Mouse (Mus musculus): ENCODE measurements around the gene Fgd5. TPM values are rescaled to one million over a fixed set of nuclear protein-coding genes. Genes with fewer than 3 reads are reported as not detected.

The Fgd5 gene
- polyA plus RNA-seq, 1 experiment from 2014 or later: not detected

GRCm38 (mm10) chr6:91992823-91993222 lies 14.1 kb downstream of the Fgd5 start:
- no peaks in the 10 kb centered on the region for H3K79me2 ChIP-seq (ENCODE audit: inconsistent target)
- no peaks in the 10 kb centered on the region for H3K36me3 ChIP-seq (ENCODE audit: inconsistent target)
- no peak overlapping the region for H3K27ac ChIP-seq
- no peak overlapping the region for H3K4me3 ChIP-seq (ENCODE audit: inconsistent target)
- 85% methylated on average over 2 of the region's 2 CpGs for WGBS (ENCODE audit: missing documents)

- H3K27ac ChIP-seq: no peak overlapping the region
- H3K4me3 ChIP-seq (ENCODE audit: inconsistent target): no peak overlapping the region
- H3K79me2 ChIP-seq (ENCODE audit: inconsistent target): no peaks in the 10 kb centered on the region
- WGBS (ENCODE audit: missing documents): 42% methylated on average over 8 of the region's 8 CpGs
- no peaks in the 10 kb centered on the region for H3K36me3 ChIP-seq (ENCODE audit: inconsistent target)
Measured at GRCm38 (mm10) chr6:91993795-91994505, 15.3 kb downstream of the Fgd5 start.

GRCm38 (mm10) chr6:91996072-91996471 lies 17.4 kb downstream of the Fgd5 start:
- Histone ChIP-seq H3K27ac (no peak overlapping the region), H3K79me2 (ENCODE audit: inconsistent target) (no peaks in the 10 kb centered on the region), H3K4me3 (ENCODE audit: inconsistent target) (no peak overlapping the region), H3K36me3 (ENCODE audit: inconsistent target) (no peaks in the 10 kb centered on the region)
- WGBS (ENCODE audit: missing documents): 97% methylated on average over 8 of the region's 8 CpGs

GRCm38 (mm10) chr6:92002558-92003285 lies 24.0 kb downstream of the Fgd5 start:
- H3K36me3 ChIP-seq (ENCODE audit: inconsistent target): no peaks in the 10 kb centered on the region
- H3K4me3 ChIP-seq (ENCODE audit: inconsistent target): no peak overlapping the region
- WGBS (ENCODE audit: missing documents): 100% methylated on average over 1 of the region's 1 CpGs
- no peak overlapping the region for H3K27ac ChIP-seq
- H3K79me2 ChIP-seq (ENCODE audit: inconsistent target): no peaks in the 10 kb centered on the region

GRCm38 (mm10) chr6:92003646-92004045 lies 25.0 kb downstream of the Fgd5 start:
- WGBS (ENCODE audit: missing documents): 75% methylated on average over 2 of the region's 2 CpGs
- Histone ChIP-seq H3K27ac (no peak overlapping the region), H3K4me3 (ENCODE audit: inconsistent target) (no peak overlapping the region), H3K79me2 (ENCODE audit: inconsistent target) (no peaks in the 10 kb centered on the region), H3K36me3 (ENCODE audit: inconsistent target) (no peaks in the 10 kb centered on the region)

GRCm38 (mm10) chr6:92004137-92004805 lies 25.6 kb downstream of the Fgd5 start:
- Histone ChIP-seq H3K36me3 (ENCODE audit: inconsistent target) (no peaks in the 10 kb centered on the region), H3K4me3 (ENCODE audit: inconsistent target) (no peak overlapping the region), H3K79me2 (ENCODE audit: inconsistent target) (no peaks in the 10 kb centered on the region), H3K27ac (no peak overlapping the region)
- 89% methylated on average over 6 of the region's 6 CpGs for WGBS (ENCODE audit: missing documents)

- Histone ChIP-seq H3K36me3 (ENCODE audit: inconsistent target) (no peaks in the 10 kb centered on the region), H3K4me3 (ENCODE audit: inconsistent target) (no peak overlapping the region), H3K79me2 (ENCODE audit: inconsistent target) (no peaks in the 10 kb centered on the region), H3K27ac (no peak overlapping the region)
- 96% methylated on average over 3 of the region's 3 CpGs for WGBS (ENCODE audit: missing documents)
Measured at GRCm38 (mm10) chr6:92004806-92005205, 26.1 kb downstream of the Fgd5 start.

- no peaks in the 10 kb centered on the region for H3K36me3 ChIP-seq (ENCODE audit: inconsistent target)
- 88% methylated on average over 2 of the region's 2 CpGs for WGBS (ENCODE audit: missing documents)
- H3K4me3 ChIP-seq (ENCODE audit: inconsistent target): no peak overlapping the region
- no peaks in the 10 kb centered on the region for H3K79me2 ChIP-seq (ENCODE audit: inconsistent target)
- H3K27ac ChIP-seq: no peak overlapping the region
Measured at GRCm38 (mm10) chr6:92010895-92011294, 32.2 kb downstream of the Fgd5 start.

- Histone ChIP-seq H3K4me3 (ENCODE audit: inconsistent target) (no peak overlapping the region), H3K36me3 (ENCODE audit: inconsistent target) (no peaks in the 10 kb centered on the region), H3K79me2 (ENCODE audit: inconsistent target) (no peaks in the 10 kb centered on the region), H3K27ac (no peak overlapping the region)
- WGBS (ENCODE audit: missing documents): 6% methylated on average over 5 of the region's 5 CpGs
Measured at GRCm38 (mm10) chr6:92012413-92012812, 33.7 kb downstream of the Fgd5 start.

GRCm38 (mm10) chr6:92013035-92013434 lies 34.4 kb downstream of the Fgd5 start:
- Histone ChIP-seq H3K79me2 (ENCODE audit: inconsistent target) (no peaks in the 10 kb centered on the region), H3K4me3 (ENCODE audit: inconsistent target) (no peak overlapping the region), H3K36me3 (ENCODE audit: inconsistent target) (no peaks in the 10 kb centered on the region), H3K27ac (no peak overlapping the region)
- WGBS (ENCODE audit: missing documents): 34% methylated on average over 6 of the region's 6 CpGs

GRCm38 (mm10) chr6:92013620-92014019 lies 34.9 kb downstream of the Fgd5 start:
- H3K36me3 ChIP-seq (ENCODE audit: inconsistent target): no peaks in the 10 kb centered on the region
- WGBS (ENCODE audit: missing documents): 93% methylated on average over 3 of the region's 3 CpGs
- H3K27ac ChIP-seq: no peak overlapping the region
- H3K4me3 ChIP-seq (ENCODE audit: inconsistent target): no peak overlapping the region
- H3K79me2 ChIP-seq (ENCODE audit: inconsistent target): no peaks in the 10 kb centered on the region

GRCm38 (mm10) chr6:92014936-92015335 lies 36.3 kb downstream of the Fgd5 start:
- H3K4me3 ChIP-seq (ENCODE audit: inconsistent target): no peak overlapping the region
- no peak overlapping the region for H3K27ac ChIP-seq
- H3K79me2 ChIP-seq (ENCODE audit: inconsistent target): no peaks in the 10 kb centered on the region
- H3K36me3 ChIP-seq (ENCODE audit: inconsistent target): no peaks in the 10 kb centered on the region
- 84% methylated on average over 7 of the region's 7 CpGs for WGBS (ENCODE audit: missing documents)

- Histone ChIP-seq H3K27ac (no peak overlapping the region), H3K4me3 (ENCODE audit: inconsistent target) (no peak overlapping the region), H3K36me3 (ENCODE audit: inconsistent target) (no peaks in the 10 kb centered on the region), H3K79me2 (ENCODE audit: inconsistent target) (no peaks in the 10 kb centered on the region)
- WGBS (ENCODE audit: missing documents): 96% methylated on average over 5 of the region's 5 CpGs
Measured at GRCm38 (mm10) chr6:92015848-92016247, 37.2 kb downstream of the Fgd5 start.

GRCm38 (mm10) chr6:92016738-92017137 lies 38.1 kb downstream of the Fgd5 start:
- H3K79me2 ChIP-seq (ENCODE audit: inconsistent target): no peaks in the 10 kb centered on the region
- 84% methylated on average over 6 of the region's 6 CpGs for WGBS (ENCODE audit: missing documents)
- H3K27ac ChIP-seq: no peak overlapping the region
- no peak overlapping the region for H3K4me3 ChIP-seq (ENCODE audit: inconsistent target)
- H3K36me3 ChIP-seq (ENCODE audit: inconsistent target): no peaks in the 10 kb centered on the region

- H3K36me3 ChIP-seq (ENCODE audit: inconsistent target): no peaks in the 10 kb centered on the region
- no peak overlapping the region for H3K4me3 ChIP-seq (ENCODE audit: inconsistent target)
- WGBS (ENCODE audit: missing documents): 53% methylated on average over 6 of the region's 6 CpGs
- no peak overlapping the region for H3K27ac ChIP-seq
- no peaks in the 10 kb centered on the region for H3K79me2 ChIP-seq (ENCODE audit: inconsistent target)
Measured at GRCm38 (mm10) chr6:92018421-92018820, 39.7 kb downstream of the Fgd5 start.
